Mouse (Mus musculus) G1E (cell line): ENCODE results near the gene Btf3.

Experiments used
- CTCF ChIP-seq: IDR thresholded peaks from 2 replicates; pipeline ENCODE4 v1.5.1; 2012; ENCODE audit warnings: low read depth, low read length, inconsistent platforms, mixed read lengths
- GATA1 ChIP-seq: IDR thresholded peaks from 2 replicates; pipeline ENCODE4 v1.6.1; 2012; ENCODE audit warnings: borderline replicate concordance, low read length, inconsistent platforms, mixed read lengths
- POLR2AphosphoS5 ChIP-seq: IDR thresholded peaks from 2 replicates; pipeline ENCODE4 v1.6.1; 2012; ENCODE audit warnings: low read depth, low read length, inconsistent platforms; ENCODE audit not compliant: insufficient replicate concordance
- TAL1 ChIP-seq: conservative IDR thresholded peaks from 2 replicates; pipeline ENCODE4 v1.6.1; 2012; ENCODE audit warnings: low read depth, low read length, inconsistent platforms, mixed read lengths

GRCm38 (mm10) chr13:98263458-98263987 is 53.3 kb downstream of the Btf3 start:
- TF ChIP-seq CTCF (no peak), TAL1 (no peak), GATA1 (no peak), POLR2AphosphoS5 (no peak)
